Mouse (Mus musculus): ENCODE results near the gene Tac4. TPM values are rescaled to one million over a fixed set of nuclear protein-coding genes. Genes with fewer than 3 reads are reported as not detected.

Gene Tac4
- polyA plus RNA-seq, 1 experiment from 2014 or later, result not detected

GRCm38 (mm10) chr11:95266540-95267245 is 5.4 kb downstream of the Tac4 start:
- TF ChIP-seq CTCF (IDR thresholded peaks at IDR 0.05; ENCODE audit: low read depth), result no peak
- H3K9me3 ChIP-seq (ENCODE audit: control insufficient read depth), result no peaks in the 10 kb centered on the region
- H3K36me3 ChIP-seq (ENCODE audit: control insufficient read depth, insufficient read depth), result peaks cover 34% of the 10 kb centered on the region
- H3K4me3 ChIP-seq (ENCODE audit: low read depth, low read length), result no peak overlapping the region
- no peaks in the 10 kb centered on the region for H3K27me3 ChIP-seq (replicated peaks; ENCODE audit: control insufficient read depth, insufficient read depth, low read length)
- H3K4me1 ChIP-seq (replicated peaks; ENCODE audit: control insufficient read depth, insufficient read depth, low read length), result no peaks in the 10 kb centered on the region
- H3K27ac ChIP-seq (ENCODE audit: low read depth, low read length), result no peak overlapping the region
- H3K4me2 ChIP-seq (replicated peaks; ENCODE audit: low read depth), result no peak overlapping the region
- ATAC-seq, result peak; percentile 56; the same call in 1 of the 2 replicates
- 46% methylated on average over 6 of the region's 6 CpGs for WGBS
- no peak overlapping the region for H3K9ac ChIP-seq (ENCODE audit: low read depth, low read length)

DNA sequence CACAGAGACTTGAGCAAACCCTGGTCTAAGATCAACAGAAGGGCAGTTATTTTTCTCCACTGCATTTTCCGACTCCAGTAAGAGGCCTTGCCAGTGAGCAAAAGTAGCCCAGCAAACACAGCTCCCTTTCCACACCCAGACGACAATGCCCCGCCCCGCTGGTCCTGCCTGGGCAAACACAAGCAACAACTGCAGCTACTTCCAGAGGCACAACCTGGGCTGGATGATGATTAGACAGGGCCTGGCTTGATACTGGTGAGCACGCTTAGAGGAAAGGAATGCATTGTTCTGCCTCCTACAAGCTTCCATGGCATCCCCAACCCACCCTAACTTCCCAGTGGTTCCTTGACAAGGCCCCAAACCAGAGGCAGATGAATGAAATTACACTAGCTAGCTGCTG is 12.3 kb downstream of the Tac4 start:
- Histone ChIP-seq H3K27me3 (replicated peaks; ENCODE audit: control insufficient read depth, insufficient read depth, low read length) (no peaks in the 10 kb centered on the region), H3K36me3 (ENCODE audit: control insufficient read depth, insufficient read depth) (peaks cover 93% of the 10 kb centered on the region), H3K4me3 (ENCODE audit: low read depth, low read length) (no peak overlapping the region), H3K4me1 (replicated peaks; ENCODE audit: control insufficient read depth, insufficient read depth, low read length) (no peaks in the 10 kb centered on the region), H3K27ac (ENCODE audit: low read depth, low read length) (peak overlapping the region; percentile 46; the same call in 1 of the 2 replicates), H3K4me2 (replicated peaks; ENCODE audit: low read depth) (no peak overlapping the region), H3K9me3 (ENCODE audit: control insufficient read depth) (no peaks in the 10 kb centered on the region), H3K9ac (ENCODE audit: low read depth, low read length) (no peak overlapping the region)
- WGBS, result 57% methylated on average over 5 of the region's 5 CpGs
- TF ChIP-seq CTCF (IDR thresholded peaks at IDR 0.05; ENCODE audit: low read depth), result no peak
- no peak for ATAC-seq

DNA sequence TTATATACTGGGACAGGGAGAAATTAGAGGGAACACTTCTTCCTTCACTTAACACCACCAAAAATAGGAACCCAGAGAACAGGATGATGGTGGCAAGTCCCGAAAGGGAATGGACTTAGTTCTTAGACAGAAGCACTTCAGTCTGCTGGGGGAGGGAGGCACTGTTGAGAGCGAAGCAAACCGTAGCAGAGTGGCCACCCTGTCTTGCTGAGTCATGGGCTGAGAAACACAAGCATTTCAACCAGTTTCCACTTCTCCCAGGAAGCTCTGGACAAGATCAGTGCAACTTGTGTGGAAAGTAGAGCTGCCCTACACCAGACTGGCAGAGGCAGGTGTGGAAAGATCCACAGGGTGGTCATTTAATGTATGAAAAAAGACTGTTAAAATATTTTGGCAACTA is 13.3 kb downstream of the Tac4 start:
- no peak for ATAC-seq
- H3K4me2 ChIP-seq (replicated peaks; ENCODE audit: low read depth), result no peak overlapping the region
- TF ChIP-seq CTCF (IDR thresholded peaks at IDR 0.05; ENCODE audit: low read depth), result no peak
- no peak overlapping the region for H3K4me3 ChIP-seq (ENCODE audit: low read depth, low read length)
- H3K9me3 ChIP-seq (ENCODE audit: control insufficient read depth), result no peaks in the 10 kb centered on the region
- H3K4me1 ChIP-seq (replicated peaks; ENCODE audit: control insufficient read depth, insufficient read depth, low read length), result no peaks in the 10 kb centered on the region
- no peaks in the 10 kb centered on the region for H3K27me3 ChIP-seq (replicated peaks; ENCODE audit: control insufficient read depth, insufficient read depth, low read length)
- WGBS, result 83% methylated on average over 3 of the region's 3 CpGs
- no peak overlapping the region for H3K27ac ChIP-seq (ENCODE audit: low read depth, low read length)
- H3K36me3 ChIP-seq (ENCODE audit: control insufficient read depth, insufficient read depth), result peaks cover 95% of the 10 kb centered on the region
- no peak overlapping the region for H3K9ac ChIP-seq (ENCODE audit: low read depth, low read length)

- no peak for TF ChIP-seq CTCF (IDR thresholded peaks at IDR 0.05; ENCODE audit: low read depth)
- Histone ChIP-seq H3K4me2 (replicated peaks; ENCODE audit: low read depth) (no peak overlapping the region), H3K9me3 (ENCODE audit: control insufficient read depth) (no peaks in the 10 kb centered on the region), H3K9ac (ENCODE audit: low read depth, low read length) (no peak overlapping the region), H3K4me1 (replicated peaks; ENCODE audit: control insufficient read depth, insufficient read depth, low read length) (no peaks in the 10 kb centered on the region), H3K27me3 (replicated peaks; ENCODE audit: control insufficient read depth, insufficient read depth, low read length) (no peaks in the 10 kb centered on the region), H3K36me3 (ENCODE audit: control insufficient read depth, insufficient read depth) (peaks cover 95% of the 10 kb centered on the region), H3K27ac (ENCODE audit: low read depth, low read length) (no peak overlapping the region), H3K4me3 (ENCODE audit: low read depth, low read length) (no peak overlapping the region)
- 78% methylated on average over 6 of the region's 6 CpGs for WGBS
- no peak for ATAC-seq
These were observed 14.7 kb downstream of the Tac4 start for GRCm38 (mm10) chr11:95276056-95276455.

DNA sequence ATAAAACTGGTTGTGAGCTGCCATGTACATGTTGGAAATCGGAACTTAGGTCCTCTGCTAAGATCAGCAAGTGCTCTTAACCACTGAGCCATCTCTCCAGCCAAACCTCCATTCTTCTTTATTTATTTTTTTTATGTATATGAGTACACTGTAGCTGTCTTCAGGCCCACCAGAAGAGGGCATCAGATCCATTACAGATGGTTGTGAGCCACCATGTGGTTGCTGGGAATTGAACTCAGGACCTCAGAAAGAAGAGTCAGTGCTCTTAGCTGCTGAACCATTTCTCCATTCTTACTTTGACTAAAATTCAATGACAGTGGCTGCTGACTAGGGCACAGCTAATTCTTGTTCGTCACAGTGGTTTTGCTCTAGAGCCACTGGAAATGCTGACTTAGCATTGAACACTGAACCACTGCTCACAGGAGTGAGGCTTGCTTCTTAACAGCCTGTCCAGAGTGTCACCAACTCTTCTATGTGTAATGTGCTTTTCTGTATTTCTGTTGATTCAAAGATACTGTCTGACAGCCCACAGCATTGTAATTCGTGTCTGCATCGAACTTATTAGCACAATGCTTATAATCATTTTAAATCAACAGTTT is 17.8 kb downstream of the Tac4 start:
- no peak overlapping the region for H3K4me3 ChIP-seq (ENCODE audit: low read depth, low read length)
- H3K4me1 ChIP-seq (replicated peaks; ENCODE audit: control insufficient read depth, insufficient read depth, low read length), result no peaks in the 10 kb centered on the region
- 90% methylated on average over 4 of the region's 4 CpGs for WGBS
- TF ChIP-seq CTCF (IDR thresholded peaks at IDR 0.05; ENCODE audit: low read depth), result peak; percentile 50
- H3K36me3 ChIP-seq (ENCODE audit: control insufficient read depth, insufficient read depth), result peaks cover 94% of the 10 kb centered on the region
- no peak overlapping the region for H3K27ac ChIP-seq (ENCODE audit: low read depth, low read length)
- ATAC-seq, result no peak
- no peak overlapping the region for H3K4me2 ChIP-seq (replicated peaks; ENCODE audit: low read depth)
- no peaks in the 10 kb centered on the region for H3K9me3 ChIP-seq (ENCODE audit: control insufficient read depth)
- no peak overlapping the region for H3K9ac ChIP-seq (ENCODE audit: low read depth, low read length)
- no peaks in the 10 kb centered on the region for H3K27me3 ChIP-seq (replicated peaks; ENCODE audit: control insufficient read depth, insufficient read depth, low read length)

DNA sequence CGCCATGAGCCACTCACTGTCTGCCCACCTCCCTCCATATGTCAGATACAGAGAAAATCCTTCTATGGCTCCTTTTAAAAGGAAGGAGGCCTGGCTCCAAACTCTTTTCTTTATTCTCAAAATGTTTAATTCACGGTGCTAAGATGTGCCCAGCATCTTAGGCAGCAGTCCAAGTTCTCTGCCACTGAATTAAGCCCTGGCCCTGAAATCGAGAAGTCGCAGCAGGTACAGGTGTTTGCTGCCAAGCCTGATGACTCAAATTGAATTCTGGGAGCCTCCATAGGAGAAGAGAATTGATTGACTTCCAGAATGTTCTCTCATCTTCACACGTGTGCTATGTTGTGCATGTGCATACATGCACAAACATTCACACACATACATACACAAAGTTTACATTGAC is 21.0 kb downstream of the Tac4 start:
- Histone ChIP-seq H3K9me3 (ENCODE audit: control insufficient read depth) (no peaks in the 10 kb centered on the region), H3K27me3 (replicated peaks; ENCODE audit: control insufficient read depth, insufficient read depth, low read length) (no peaks in the 10 kb centered on the region), H3K4me3 (ENCODE audit: low read depth, low read length) (no peak overlapping the region), H3K36me3 (ENCODE audit: control insufficient read depth, insufficient read depth) (peaks cover 94% of the 10 kb centered on the region), H3K4me2 (replicated peaks; ENCODE audit: low read depth) (no peak overlapping the region), H3K9ac (ENCODE audit: low read depth, low read length) (no peak overlapping the region), H3K4me1 (replicated peaks; ENCODE audit: control insufficient read depth, insufficient read depth, low read length) (no peaks in the 10 kb centered on the region), H3K27ac (ENCODE audit: low read depth, low read length) (no peak overlapping the region)
- 93% methylated on average over 5 of the region's 5 CpGs for WGBS
- no peak for ATAC-seq
- TF ChIP-seq CTCF (IDR thresholded peaks at IDR 0.05; ENCODE audit: low read depth), result no peak
